Mouse (Mus musculus): Measurements from ENCODE around the gene Sox5.
"Not testable (repeated sequence)": the region's sequence is repeated elsewhere in the genome, so short reads cannot be mapped to it uniquely, and the experiment has no call there.

The Sox5 gene

GRCm38 (mm10) chr6:144299503-144299858, 482.3 kb downstream of the Sox5 start:
- DNase-seq (ENCODE audit: extremely low read depth, low read depth, low spot score) = no peak

- DNase-seq (ENCODE audit: extremely low read depth, low read depth, low spot score) = no peak
Measured at GRCm38 (mm10) chr6:144298641-144299502, 482.9 kb downstream of the Sox5 start.

- DNase-seq (ENCODE audit: extremely low read depth, low read depth, low spot score) = no peak
Measured at GRCm38 (mm10) chr6:144297846-144298245, 483.9 kb downstream of the Sox5 start.

GRCm38 (mm10) chr6:144297131-144297530, 484.6 kb downstream of the Sox5 start:
- DNase-seq (ENCODE audit: extremely low read depth, low read depth, low spot score) = no peak

GRCm38 (mm10) chr6:144291526-144291925, 490.3 kb downstream of the Sox5 start:
- DNase-seq (ENCODE audit: extremely low read depth, low read depth, low spot score) = no peak

- no peak for DNase-seq (ENCODE audit: extremely low read depth, low read depth, low spot score)
Measured at GRCm38 (mm10) chr6:144286122-144286521, 495.7 kb downstream of the Sox5 start.

GRCm38 (mm10) chr6:144283191-144283590, 498.6 kb downstream of the Sox5 start:
- no peak for DNase-seq (ENCODE audit: extremely low read depth, low read depth, low spot score)

- no peak for DNase-seq (ENCODE audit: extremely low read depth, low read depth, low spot score)
Measured at GRCm38 (mm10) chr6:144282756-144283155, 499.0 kb downstream of the Sox5 start.

- DNase-seq (ENCODE audit: extremely low read depth, low read depth, low spot score) = no peak
Measured at GRCm38 (mm10) chr6:144281661-144282060, 500.1 kb downstream of the Sox5 start.

GRCm38 (mm10) chr6:144278505-144279053, 503.2 kb downstream of the Sox5 start:
- no peak for DNase-seq (ENCODE audit: extremely low read depth, low read depth, low spot score)

- not testable (repeated sequence) for DNase-seq (ENCODE audit: extremely low read depth, low read depth, low spot score)
Measured at GRCm38 (mm10) chr6:144273425-144273824, 508.4 kb downstream of the Sox5 start.

- no peak for DNase-seq (ENCODE audit: extremely low read depth, low read depth, low spot score)
Measured at GRCm38 (mm10) chr6:144271326-144271725, 510.5 kb downstream of the Sox5 start.

- no peak for DNase-seq (ENCODE audit: extremely low read depth, low read depth, low spot score)
Measured at GRCm38 (mm10) chr6:144270306-144270705, 511.5 kb downstream of the Sox5 start.

GRCm38 (mm10) chr6:144269666-144270065, 512.1 kb downstream of the Sox5 start:
- no peak for DNase-seq (ENCODE audit: extremely low read depth, low read depth, low spot score)

GRCm38 (mm10) chr6:144265752-144266151, 516.0 kb downstream of the Sox5 start:
- no peak for DNase-seq (ENCODE audit: extremely low read depth, low read depth, low spot score)

GRCm38 (mm10) chr6:144265004-144265403, 516.8 kb downstream of the Sox5 start:
- no peak for DNase-seq (ENCODE audit: extremely low read depth, low read depth, low spot score)

GRCm38 (mm10) chr6:144264320-144264915, 517.4 kb downstream of the Sox5 start:
- no peak for DNase-seq (ENCODE audit: extremely low read depth, low read depth, low spot score)

- no peak for DNase-seq (ENCODE audit: extremely low read depth, low read depth, low spot score)
Measured at GRCm38 (mm10) chr6:144256500-144256899, 525.3 kb downstream of the Sox5 start.

GRCm38 (mm10) chr6:144252191-144252718, 529.5 kb downstream of the Sox5 start:
- no peak for DNase-seq (ENCODE audit: extremely low read depth, low read depth, low spot score)

GRCm38 (mm10) chr6:144251222-144252170, 530.3 kb downstream of the Sox5 start:
- no peak for DNase-seq (ENCODE audit: extremely low read depth, low read depth, low spot score)
